Mouse (Mus musculus): ENCODE results near the gene Rev3l. TPM values are rescaled to one million over a fixed set of nuclear protein-coding genes. Genes with fewer than 3 reads are reported as not detected.
"Not testable (repeated sequence)": the region's sequence is repeated elsewhere in the genome, so short reads cannot be mapped to it uniquely, and the experiment has no call there.

Rev3l gene
- total and polyA plus RNA-seq, 2 experiments from 2014 or later, result 5.5 to 34.7 TPM

DNA sequence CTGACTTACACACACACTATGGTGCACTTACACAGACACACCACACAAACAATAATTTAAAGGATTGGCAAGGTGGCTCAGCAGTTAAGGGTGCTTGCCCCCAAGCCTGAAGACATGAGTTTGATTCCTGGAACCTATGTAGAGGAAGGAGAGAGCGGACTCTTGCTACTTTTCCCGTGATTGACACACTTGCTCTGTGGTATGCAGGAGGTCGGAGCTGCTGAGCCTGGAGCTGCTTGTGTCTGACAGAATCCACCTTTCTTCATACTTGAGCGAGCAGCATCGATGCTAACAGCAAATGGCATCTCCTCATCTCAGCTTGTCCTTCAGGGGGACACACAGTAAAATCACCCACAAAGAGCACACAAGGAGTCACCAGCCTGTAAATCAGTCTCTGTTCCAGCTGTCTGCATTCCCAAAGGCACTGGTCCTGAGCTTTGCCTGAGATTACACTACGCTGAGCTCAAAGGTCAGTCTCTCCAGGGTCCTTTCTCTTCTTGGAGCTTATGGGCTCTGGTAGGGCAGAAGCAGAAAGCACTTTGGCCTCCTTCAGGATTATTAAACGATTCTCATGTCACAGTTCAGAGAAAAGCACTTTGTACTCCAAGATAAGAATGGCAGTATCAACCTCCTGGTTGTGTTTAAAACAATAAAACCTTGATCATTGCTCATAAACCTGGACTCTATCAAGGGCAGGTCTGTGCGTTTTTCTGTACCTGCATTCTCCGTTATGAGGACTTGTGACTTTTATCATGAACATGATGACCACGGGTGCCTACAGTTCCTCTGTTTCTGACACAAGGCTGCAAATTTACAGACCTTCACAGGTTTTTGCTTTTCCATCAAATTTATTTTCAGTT, 175.1 kb downstream of the Rev3l start:
- no peaks in the 10 kb centered on the region for H3K9me3 ChIP-seq (replicated peaks; ENCODE audit: control insufficient read depth, low read length)
- WGBS, result 61% methylated on average over 10 of the region's 10 CpGs
- no peak for ATAC-seq (ENCODE audit: insufficient read depth, low read depth)
- H3K9ac ChIP-seq (replicated peaks; ENCODE audit: low read depth, low read length), result no peak overlapping the region
- no peak overlapping the region for H3K4me3 ChIP-seq (ENCODE audit: low read depth, low read length)
- no peaks in the 10 kb centered on the region for H3K27me3 ChIP-seq (ENCODE audit: control insufficient read depth, insufficient read depth, low read length)
- DNase-seq (ENCODE audit: low spot score), result no peak
- no peak overlapping the region for H3K4me2 ChIP-seq (ENCODE audit: low read depth, low read length)
- no peak overlapping the region for H3K27ac ChIP-seq (ENCODE audit: low read depth)
- TF ChIP-seq CTCF (IDR thresholded peaks at IDR 0.05; ENCODE audit: low read depth), result no peak
- no peak for TF ChIP-seq EP300 (IDR thresholded peaks at IDR 0.05; ENCODE audit: low read depth)
- no peaks in the 10 kb centered on the region for H3K36me3 ChIP-seq (replicated peaks; ENCODE audit: control insufficient read depth, insufficient read depth, low read length)
- no peaks in the 10 kb centered on the region for H3K4me1 ChIP-seq (ENCODE audit: control insufficient read depth, insufficient read depth)

DNA sequence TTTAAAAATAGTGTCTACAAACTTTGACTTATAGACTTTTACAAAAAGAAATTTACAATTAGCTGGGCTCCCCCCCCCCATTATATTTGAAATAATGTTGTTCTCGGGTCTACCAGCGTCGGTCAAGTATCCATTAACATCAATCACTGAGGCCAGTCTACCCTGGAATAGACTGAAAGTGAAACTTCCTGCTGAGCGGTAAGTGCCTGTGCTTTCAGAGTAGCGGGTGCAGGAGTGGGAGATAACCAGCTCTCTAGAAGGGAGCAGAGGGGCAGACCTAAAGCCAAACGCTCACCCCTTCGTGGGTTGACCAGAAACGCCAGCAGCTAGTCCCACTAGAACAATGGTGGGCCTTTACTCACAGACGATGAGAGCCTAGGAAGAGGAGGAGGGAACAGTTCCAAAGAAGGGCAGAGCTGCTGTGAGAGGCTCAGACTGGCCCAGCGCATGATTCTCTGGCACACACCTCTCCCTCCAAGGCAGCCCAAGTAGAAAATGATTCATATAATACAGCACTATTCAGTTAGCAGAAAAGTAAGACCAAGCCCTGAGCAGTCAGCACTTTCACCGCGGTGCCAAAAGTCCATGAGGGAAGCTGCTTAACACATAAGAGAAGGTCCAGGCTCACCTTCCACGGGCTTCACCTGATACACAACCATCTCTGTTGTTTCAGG, 177.0 kb downstream of the Rev3l start:
- 50% methylated on average over 13 of the region's 13 CpGs for WGBS
- no peaks in the 10 kb centered on the region for H3K36me3 ChIP-seq (replicated peaks; ENCODE audit: control insufficient read depth, insufficient read depth, low read length)
- H3K4me1 ChIP-seq (ENCODE audit: control insufficient read depth, insufficient read depth), result no peaks in the 10 kb centered on the region
- 0 out of 2 replicates have a peak overlapping the region, but pooled peaks have one; percentile 2 for H3K9ac ChIP-seq (replicated peaks; ENCODE audit: low read depth, low read length)
- DNase-seq (ENCODE audit: low spot score), result no peak
- no peak for ATAC-seq (ENCODE audit: insufficient read depth, low read depth)
- TF ChIP-seq EP300 (IDR thresholded peaks at IDR 0.05; ENCODE audit: low read depth) (no peak), CTCF (IDR thresholded peaks at IDR 0.05; ENCODE audit: low read depth) (no peak)
- H3K9me3 ChIP-seq (replicated peaks; ENCODE audit: control insufficient read depth, low read length), result no peaks in the 10 kb centered on the region
- peak overlapping the region; percentile 46 for H3K4me2 ChIP-seq (ENCODE audit: low read depth, low read length)
- no peaks in the 10 kb centered on the region for H3K27me3 ChIP-seq (ENCODE audit: control insufficient read depth, insufficient read depth, low read length)
- H3K27ac ChIP-seq (ENCODE audit: low read depth), result no peak overlapping the region
- peak overlapping the region; percentile 23 for H3K4me3 ChIP-seq (ENCODE audit: low read depth, low read length)

DNA sequence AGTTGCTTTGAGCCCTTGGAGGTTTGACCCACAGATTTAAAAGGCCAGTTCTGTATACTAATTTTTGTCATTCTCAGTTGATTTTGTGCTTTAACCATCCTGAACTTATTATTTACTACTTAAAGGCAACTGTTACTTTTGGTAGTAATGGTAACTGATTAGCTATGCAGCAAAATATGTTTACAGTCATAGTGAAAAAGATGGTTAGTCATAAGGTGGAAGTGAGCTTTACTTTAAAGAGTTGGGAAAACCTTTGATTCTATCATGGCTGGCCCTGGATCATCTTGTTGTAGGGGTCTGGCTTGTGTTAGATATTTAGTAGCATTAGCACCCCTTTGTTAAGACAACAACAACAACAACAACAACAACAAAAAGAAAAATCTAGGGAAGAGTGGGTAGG, 180.7 kb downstream of the Rev3l start:
- no peak for ATAC-seq (ENCODE audit: insufficient read depth, low read depth)
- no peak overlapping the region for H3K4me3 ChIP-seq (ENCODE audit: low read depth, low read length)
- no peak overlapping the region for H3K4me2 ChIP-seq (ENCODE audit: low read depth, low read length)
- H3K4me1 ChIP-seq (ENCODE audit: control insufficient read depth, insufficient read depth), result no peaks in the 10 kb centered on the region
- no peak for DNase-seq (ENCODE audit: low spot score)
- H3K9ac ChIP-seq (replicated peaks; ENCODE audit: low read depth, low read length), result no peak overlapping the region
- H3K36me3 ChIP-seq (replicated peaks; ENCODE audit: control insufficient read depth, insufficient read depth, low read length), result no peaks in the 10 kb centered on the region
- no peaks in the 10 kb centered on the region for H3K9me3 ChIP-seq (replicated peaks; ENCODE audit: control insufficient read depth, low read length)
- no peaks in the 10 kb centered on the region for H3K27me3 ChIP-seq (ENCODE audit: control insufficient read depth, insufficient read depth, low read length)
- TF ChIP-seq EP300 (IDR thresholded peaks at IDR 0.05; ENCODE audit: low read depth) (no peak), CTCF (IDR thresholded peaks at IDR 0.05; ENCODE audit: low read depth) (no peak)
- H3K27ac ChIP-seq (ENCODE audit: low read depth), result no peak overlapping the region

DNA sequence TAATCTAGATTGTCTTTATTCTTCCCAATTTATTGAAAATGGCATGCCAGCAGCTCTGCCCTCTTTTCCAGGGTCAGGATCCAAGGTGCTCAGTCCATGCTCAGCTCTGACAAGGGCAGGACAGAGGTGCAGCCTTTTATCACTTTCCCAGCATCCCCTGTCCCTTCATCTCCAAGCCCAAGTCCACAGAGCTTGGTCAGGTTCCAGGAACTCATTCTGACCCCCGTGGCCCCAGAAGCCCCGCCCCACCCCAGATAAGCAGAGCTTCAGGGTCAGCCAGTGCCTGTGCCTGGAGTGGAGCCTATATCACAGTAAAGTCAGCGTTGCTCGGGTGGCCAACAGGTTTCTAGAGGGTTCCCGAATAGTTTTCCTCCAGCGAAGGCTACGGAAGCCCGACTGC, 192.6 kb downstream of the Rev3l start:
- H3K4me1 ChIP-seq (ENCODE audit: control insufficient read depth, insufficient read depth); DNase-seq (ENCODE audit: low spot score); H3K9ac ChIP-seq (replicated peaks; ENCODE audit: low read depth, low read length); H3K27ac ChIP-seq (ENCODE audit: low read depth); H3K27me3 ChIP-seq (ENCODE audit: control insufficient read depth, insufficient read depth, low read length); H3K9me3 ChIP-seq (replicated peaks; ENCODE audit: control insufficient read depth, low read length); H3K4me3 ChIP-seq (ENCODE audit: low read depth, low read length); H3K36me3 ChIP-seq (replicated peaks; ENCODE audit: control insufficient read depth, insufficient read depth, low read length); ATAC-seq (ENCODE audit: insufficient read depth, low read depth); H3K4me2 ChIP-seq (ENCODE audit: low read depth, low read length): not testable (repeated sequence)
- 36% methylated on average over 8 of the region's 8 CpGs for WGBS

Other genes starting within 250 kb of the Rev3l start
- gene Traf3ip2, start 119.2 kb upstream of the Rev3l start, total RNA-seq (2014; rRNA removed; ENCODE audit: low replicate concordance), result 6.4 and 9.9 TPM in 2 replicates
- gene Traf3ip2, start 119.2 kb upstream of the Rev3l start, polyA plus RNA-seq (2015; fragmentation: Nextera tagmentation; extraction: Ambion mirVana), result 6.3 and 6.4 TPM in 2 replicates
- 2.8 and 3.2 TPM in 2 replicates for gene Mfsd4b4, start 167.1 kb downstream of the Rev3l start, total RNA-seq (2014; rRNA removed; ENCODE audit: low replicate concordance)
- 2.9 and 3.0 TPM in 2 replicates for gene Mfsd4b4, start 167.1 kb downstream of the Rev3l start, polyA plus RNA-seq (2015; fragmentation: Nextera tagmentation; extraction: Ambion mirVana)
- gene Mfsd4b2, start 194.8 kb downstream of the Rev3l start, total RNA-seq (2014; rRNA removed; ENCODE audit: low replicate concordance), result not detected in 2 replicates
- not detected in 2 replicates for gene Mfsd4b2, start 194.8 kb downstream of the Rev3l start, polyA plus RNA-seq (2015; fragmentation: Nextera tagmentation; extraction: Ambion mirVana)
- 1.1 and 4.3 TPM in 2 replicates for gene Mfsd4b3, start 228.0 kb downstream of the Rev3l start, total RNA-seq (2014; rRNA removed; ENCODE audit: low replicate concordance)
- gene Mfsd4b3, start 228.0 kb downstream of the Rev3l start, polyA plus RNA-seq (2015; fragmentation: Nextera tagmentation; extraction: Ambion mirVana), result 1.5 and 2.2 TPM in 2 replicates